Mouse (Mus musculus) retina, postnatal 7 days (tissue): ENCODE results near the gene Cldn34b1.
"Not testable (repeated sequence)": the region's sequence is repeated elsewhere in the genome, so short reads cannot be mapped to it uniquely, and the experiment has no call there.

Experiments used
- DNase-seq: peaks from one replicate; pipeline ENCODE4 v3.0.0-alpha.2; 2012; ENCODE audit warnings: low read depth, low spot score

Cldn34b1 gene

GRCm38 (mm10) chrX:154890167-154890566 is at the start of gene Cldn34b1:
Gene Cldn34b1 (minus strand): TSS chrX:154890267.
- DNase-seq = not testable (repeated sequence)

DNA sequence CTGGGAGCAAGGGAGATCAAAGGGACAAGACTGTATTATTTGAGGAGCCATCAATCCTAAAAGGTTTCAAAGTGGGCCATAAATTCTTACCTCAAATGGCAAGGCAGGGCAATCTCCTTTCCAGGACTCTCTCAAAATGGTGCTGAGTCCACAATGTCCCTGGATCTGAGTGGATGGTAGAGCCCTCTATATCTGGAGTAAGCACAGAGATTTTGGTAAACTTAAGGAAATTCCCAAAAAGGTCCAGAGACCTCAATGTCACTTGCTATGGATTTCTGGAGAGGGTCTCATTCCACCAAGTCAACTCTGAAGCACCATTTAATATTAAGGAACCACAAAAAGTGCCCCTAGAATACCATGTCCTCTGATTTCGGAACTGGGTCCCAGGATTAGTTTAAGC is 45.8 kb upstream of the Cldn34b1 start, which contains the start of gene Magea6:
Gene Magea6, minus strand, starts transcription at position 101 of the 400 bp plus-strand sequence.
- not testable (repeated sequence) for DNase-seq
